Mouse (Mus musculus) stomach, postnatal 0 days (tissue): ENCODE results near the gene 1700037H04Rik.

Experiments used
- CTCF ChIP-seq: IDR thresholded peaks from 2 replicates; pipeline ENCODE4 v1.5.1; 2016; ENCODE audit warnings: antibody characterized with exemption, low read depth, mild to moderate bottlenecking, moderate library complexity
- EP300 ChIP-seq: optimal IDR thresholded peaks from 2 replicates; pipeline ENCODE3; 2016; ENCODE audit warnings: antibody characterized with exemption

DNA sequence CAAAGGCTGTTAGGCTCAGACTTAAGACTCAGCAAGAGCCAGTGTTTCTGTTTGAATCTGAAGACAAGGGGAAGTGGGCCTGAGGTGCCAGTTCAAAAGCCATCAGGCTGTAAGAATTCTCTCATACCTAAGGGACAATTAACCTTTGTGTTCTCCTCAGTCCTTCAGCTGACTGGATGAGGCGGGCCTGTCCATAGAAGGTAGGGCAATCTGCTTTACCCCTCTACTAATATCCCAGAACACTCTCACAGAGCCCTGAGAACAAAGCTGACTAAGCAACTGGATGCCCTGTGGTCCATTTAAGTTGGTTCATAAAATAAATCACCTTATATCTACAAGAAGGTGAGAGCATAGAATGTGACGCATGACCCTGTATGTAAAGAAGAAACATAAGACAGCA, 6.3 kb upstream of the 1700037H04Rik start:
- TF ChIP-seq CTCF (no peak), EP300 (no peak)
